Mouse (Mus musculus): ENCODE measurements around the gene Gtdc1. TPM values are rescaled to one million over a fixed set of nuclear protein-coding genes. Genes with fewer than 3 reads are reported as not detected.

Gtdc1 gene
- polyA plus RNA-seq, 1 experiment from 2014 or later = 19.0 TPM

DNA sequence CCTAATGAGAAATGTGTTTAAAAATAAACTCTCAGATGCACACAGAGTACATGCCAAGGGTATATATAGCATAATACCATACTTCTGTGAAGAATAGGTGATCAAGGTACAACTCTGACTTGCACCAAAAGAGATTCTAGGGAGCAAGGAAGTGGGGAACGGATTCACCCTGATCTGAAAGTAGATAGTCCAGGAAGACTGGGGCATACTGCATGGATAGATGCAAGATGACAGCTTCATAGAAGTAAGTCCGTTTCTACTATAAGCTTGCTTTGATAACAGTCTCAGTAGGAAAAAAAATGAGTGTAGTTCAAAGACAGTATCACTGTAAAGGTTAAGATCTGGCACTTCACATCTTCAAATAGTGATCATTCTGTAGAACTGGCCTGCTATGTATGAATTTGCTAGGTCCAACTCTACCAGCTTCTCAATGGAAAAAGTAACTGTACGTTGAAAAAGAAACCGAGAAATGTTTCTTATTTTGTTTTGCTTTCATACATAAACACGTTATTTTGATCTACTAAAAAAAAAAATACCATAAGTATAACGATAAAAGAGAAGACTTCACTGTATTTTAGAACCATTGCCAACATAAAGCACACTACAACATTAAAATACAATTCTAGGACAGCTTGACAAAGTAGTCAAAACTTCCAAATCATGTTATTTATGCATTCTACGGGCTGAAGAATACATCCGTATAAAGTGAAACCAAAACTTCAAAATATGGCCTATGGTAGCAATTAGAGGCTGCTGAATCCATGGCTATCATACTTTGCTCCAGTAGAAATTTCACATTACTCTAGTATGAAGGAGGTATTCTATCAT lies 4.2 kb downstream of the Gtdc1 start:
- Histone ChIP-seq H3K36me3 (no peaks in the 10 kb centered on the region), H3K4me3 (no peak overlapping the region), H3K9me3 (no peaks in the 10 kb centered on the region), H3K9ac (no peak overlapping the region), H3K27ac (no peak overlapping the region), H3K4me2 (no peak overlapping the region), H3K27me3 (no peaks in the 10 kb centered on the region), H3K4me1 (no peaks in the 10 kb centered on the region)
- no peak for ATAC-seq (ENCODE audit: insufficient number of reproducible peaks, insufficient read depth, low FRiP score, low TSS enrichment, low read depth)
- 79% methylated on average over 8 of the region's 8 CpGs for WGBS

DNA sequence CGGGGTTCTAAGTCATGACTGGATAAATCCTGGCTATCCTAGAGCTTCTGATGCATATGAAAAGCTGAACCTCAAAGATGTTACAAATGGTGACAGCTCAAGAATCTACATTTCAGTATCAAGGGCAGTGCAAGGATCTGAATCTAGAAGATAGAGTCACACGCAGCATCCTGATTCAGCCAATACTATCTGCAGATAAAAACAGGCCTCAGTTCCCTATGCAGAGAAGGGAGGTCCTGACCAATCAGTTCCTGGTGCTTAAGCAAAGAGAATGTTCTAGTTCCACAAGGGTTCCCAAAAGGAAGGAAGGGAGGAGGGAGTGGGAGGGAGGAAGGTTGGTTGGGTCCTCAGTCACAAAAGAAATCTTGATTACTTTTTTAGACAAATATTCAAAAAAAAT lies 5.0 kb downstream of the Gtdc1 start:
- Histone ChIP-seq H3K27me3 (no peaks in the 10 kb centered on the region), H3K4me3 (no peak overlapping the region), H3K9me3 (no peaks in the 10 kb centered on the region), H3K27ac (no peak overlapping the region), H3K4me1 (no peaks in the 10 kb centered on the region), H3K9ac (no peak overlapping the region), H3K36me3 (no peaks in the 10 kb centered on the region), H3K4me2 (no peak overlapping the region)
- WGBS = 95% methylated on average over 2 of the region's 2 CpGs
- no peak for ATAC-seq (ENCODE audit: insufficient number of reproducible peaks, insufficient read depth, low FRiP score, low TSS enrichment, low read depth)

- no peak for ATAC-seq (ENCODE audit: insufficient number of reproducible peaks, insufficient read depth, low FRiP score, low TSS enrichment, low read depth)
- Histone ChIP-seq H3K9ac (no peak overlapping the region), H3K4me3 (no peak overlapping the region), H3K4me1 (no peaks in the 10 kb centered on the region), H3K27me3 (no peaks in the 10 kb centered on the region), H3K36me3 (no peaks in the 10 kb centered on the region), H3K9me3 (no peaks in the 10 kb centered on the region), H3K27ac (no peak overlapping the region), H3K4me2 (no peak overlapping the region)
- 57% methylated on average over 3 of the region's 3 CpGs for WGBS
Measured at GRCm38 (mm10) chr2:44920471-44920870, 7.0 kb downstream of the Gtdc1 start.

DNA sequence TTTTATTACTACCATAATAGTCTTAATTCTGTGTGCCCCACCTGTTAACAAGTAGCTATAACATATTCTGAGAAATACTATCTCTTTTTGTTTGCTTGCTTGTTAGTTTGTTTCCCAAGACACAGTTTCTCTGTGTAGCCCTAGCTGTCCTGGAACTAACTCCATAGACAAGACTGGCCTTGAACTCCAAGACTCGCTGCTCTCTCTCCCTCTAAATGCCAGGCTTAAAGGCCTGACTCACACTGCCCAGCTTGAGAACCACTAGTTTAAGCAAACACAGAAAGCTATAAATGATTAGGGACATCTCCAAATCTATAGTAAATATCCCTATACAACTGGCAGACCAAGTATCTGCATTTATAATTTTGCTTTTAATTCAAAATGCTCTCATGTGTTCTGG lies 8.1 kb downstream of the Gtdc1 start:
- H3K4me2 ChIP-seq = no peak overlapping the region
- H3K9me3 ChIP-seq = no peaks in the 10 kb centered on the region
- H3K4me3 ChIP-seq = no peak overlapping the region
- H3K9ac ChIP-seq = no peak overlapping the region
- no peaks in the 10 kb centered on the region for H3K4me1 ChIP-seq
- no peaks in the 10 kb centered on the region for H3K27me3 ChIP-seq
- H3K36me3 ChIP-seq = no peaks in the 10 kb centered on the region
- 74% methylated on average over 1 of the region's 1 CpGs for WGBS
- no peak overlapping the region for H3K27ac ChIP-seq
- no peak for ATAC-seq (ENCODE audit: insufficient number of reproducible peaks, insufficient read depth, low FRiP score, low TSS enrichment, low read depth)

DNA sequence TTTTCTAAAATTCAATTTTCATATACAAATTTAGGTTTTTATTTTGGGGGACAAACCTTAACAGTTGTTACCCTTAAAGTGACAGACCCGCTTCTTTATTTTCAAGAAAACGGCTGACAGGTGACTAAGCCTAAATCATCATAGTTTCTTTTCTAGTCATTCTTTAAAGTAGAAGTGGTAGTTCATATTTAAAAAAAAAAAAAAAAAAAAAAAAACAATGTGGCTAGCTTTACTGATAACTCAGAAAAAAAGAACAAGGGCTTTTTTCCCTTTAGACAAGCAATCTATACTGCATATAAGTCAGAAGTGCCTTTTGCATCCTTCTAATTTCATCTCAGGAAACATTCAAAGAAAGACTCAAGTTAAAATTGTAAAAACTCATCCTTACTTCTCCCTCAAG lies 8.7 kb downstream of the Gtdc1 start:
- no peak for ATAC-seq (ENCODE audit: insufficient number of reproducible peaks, insufficient read depth, low FRiP score, low TSS enrichment, low read depth)
- no peaks in the 10 kb centered on the region for H3K27me3 ChIP-seq
- no peaks in the 10 kb centered on the region for H3K4me1 ChIP-seq
- H3K4me2 ChIP-seq = no peak overlapping the region
- no peak overlapping the region for H3K9ac ChIP-seq
- no peak overlapping the region for H3K27ac ChIP-seq
- WGBS = 97% methylated on average over 2 of the region's 2 CpGs
- no peaks in the 10 kb centered on the region for H3K9me3 ChIP-seq
- H3K4me3 ChIP-seq = no peak overlapping the region
- H3K36me3 ChIP-seq = no peaks in the 10 kb centered on the region

DNA sequence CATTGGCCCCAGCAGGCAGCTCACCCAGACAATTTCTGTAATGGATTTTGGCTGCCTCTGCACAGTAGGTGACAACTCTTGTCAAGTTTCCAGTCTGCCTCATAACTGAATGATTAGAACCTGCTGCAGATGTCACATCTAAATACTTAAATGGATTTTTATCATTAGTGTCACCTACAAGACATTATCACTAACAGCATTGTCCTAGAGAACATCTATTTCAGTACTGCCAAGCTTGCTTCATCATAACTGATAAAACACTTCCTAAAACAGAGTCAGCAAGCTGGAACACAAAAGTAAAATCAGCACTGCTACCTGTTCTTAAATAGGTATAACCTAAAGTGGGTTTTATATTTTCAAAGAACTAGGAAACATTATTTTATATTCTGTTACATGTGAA lies 11.2 kb downstream of the Gtdc1 start:
- no peaks in the 10 kb centered on the region for H3K4me1 ChIP-seq
- no peaks in the 10 kb centered on the region for H3K9me3 ChIP-seq
- no peaks in the 10 kb centered on the region for H3K36me3 ChIP-seq

DNA sequence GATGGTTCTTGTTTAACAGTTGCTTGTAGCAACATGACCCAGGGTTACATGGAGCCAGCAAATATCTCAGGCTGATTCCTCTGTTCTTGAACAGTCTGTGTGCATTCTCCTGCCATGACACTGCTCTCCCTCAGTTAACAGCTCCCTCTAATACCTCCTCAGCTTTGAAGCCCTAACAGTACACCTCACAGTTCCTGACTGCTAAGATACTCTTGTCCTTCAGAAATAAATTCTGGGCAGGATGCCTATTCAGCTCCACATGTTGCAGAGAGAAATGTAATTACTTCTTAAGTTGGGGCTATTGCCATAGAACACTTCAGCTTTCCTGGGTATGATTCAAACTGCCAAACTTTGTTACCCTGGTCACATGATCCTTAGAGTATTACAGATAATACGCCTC lies 29.7 kb downstream of the Gtdc1 start:
- H3K9me3 ChIP-seq = no peaks in the 10 kb centered on the region
- no peaks in the 10 kb centered on the region for H3K36me3 ChIP-seq
- H3K9ac ChIP-seq = no peak overlapping the region
- no peaks in the 10 kb centered on the region for H3K4me1 ChIP-seq
- no peak overlapping the region for H3K4me3 ChIP-seq
- H3K27ac ChIP-seq = no peak overlapping the region
- no peak overlapping the region for H3K4me2 ChIP-seq
- ATAC-seq (ENCODE audit: insufficient number of reproducible peaks, insufficient read depth, low FRiP score, low TSS enrichment, low read depth) = no peak
- WGBS = 87% methylated on average over 1 of the region's 1 CpGs
- H3K27me3 ChIP-seq = no peaks in the 10 kb centered on the region

More for the DNA sequence above, 11.2 kb downstream of the Gtdc1 start:
- no peaks in the 10 kb centered on the region for H3K27me3 ChIP-seq
- no peak overlapping the region for H3K9ac ChIP-seq
- no peak overlapping the region for H3K27ac ChIP-seq
- ATAC-seq (ENCODE audit: insufficient number of reproducible peaks, insufficient read depth, low FRiP score, low TSS enrichment, low read depth) = no peak
- no peak overlapping the region for H3K4me3 ChIP-seq
- H3K4me2 ChIP-seq = no peak overlapping the region

DNA sequence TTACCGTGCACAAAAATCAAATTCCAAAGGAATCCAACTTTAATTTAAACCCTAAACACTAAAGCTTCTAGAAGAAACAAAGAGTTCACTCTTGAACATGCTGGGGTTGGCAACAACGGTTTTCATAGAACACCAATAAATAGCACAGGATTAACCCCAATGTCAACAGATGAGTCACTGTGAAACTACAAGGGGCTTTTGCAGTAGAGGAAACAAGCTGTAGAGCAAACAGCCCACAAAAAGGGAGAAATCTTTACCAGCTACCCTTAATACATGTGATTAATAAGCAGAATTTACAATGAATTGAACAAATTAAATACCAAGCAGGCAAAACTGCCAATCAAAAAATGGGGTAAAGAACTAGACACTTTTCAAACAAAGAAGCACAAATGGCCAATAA lies 53.7 kb downstream of the Gtdc1 start:
- no peak for ATAC-seq (ENCODE audit: insufficient number of reproducible peaks, insufficient read depth, low FRiP score, low TSS enrichment, low read depth)
- Histone ChIP-seq H3K4me3 (no peak overlapping the region), H3K9me3 (no peaks in the 10 kb centered on the region), H3K4me2 (no peak overlapping the region), H3K9ac (no peak overlapping the region), H3K27ac (no peak overlapping the region), H3K27me3 (no peaks in the 10 kb centered on the region), H3K4me1 (no peaks in the 10 kb centered on the region), H3K36me3 (no peaks in the 10 kb centered on the region)
- 64% methylated on average over 2 of the region's 2 CpGs for WGBS

DNA sequence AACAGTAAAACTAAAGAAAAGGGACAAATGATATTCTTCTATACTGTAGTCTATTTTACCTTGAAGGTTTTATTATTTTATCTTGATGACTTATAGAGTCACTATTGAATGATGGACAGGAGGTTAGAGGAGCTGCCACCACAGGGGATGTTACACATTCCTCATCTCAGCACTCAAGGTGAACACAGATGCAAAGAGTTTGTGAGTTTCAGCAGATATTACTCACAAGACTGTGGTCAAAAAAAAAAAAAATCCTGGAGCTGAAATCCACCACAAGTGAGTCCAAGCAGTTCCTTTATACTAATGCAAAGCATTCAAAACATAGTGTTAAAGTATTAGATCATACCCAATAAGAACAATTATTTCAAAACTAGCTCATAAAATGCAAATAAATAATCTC lies 62.7 kb downstream of the Gtdc1 start:
- no peaks in the 10 kb centered on the region for H3K27me3 ChIP-seq
- H3K4me3 ChIP-seq = no peak overlapping the region
- no peak for ATAC-seq (ENCODE audit: insufficient number of reproducible peaks, insufficient read depth, low FRiP score, low TSS enrichment, low read depth)

GRCm38 (mm10) chr2:44854475-44854874 lies 73.0 kb downstream of the Gtdc1 start:
- Histone ChIP-seq H3K4me3 (no peak overlapping the region), H3K4me2 (no peak overlapping the region), H3K4me1 (no peaks in the 10 kb centered on the region), H3K9me3 (peaks cover 8% of the 10 kb centered on the region; the same call in 1 of the 2 replicates), H3K27ac (no peak overlapping the region), H3K9ac (no peak overlapping the region), H3K36me3 (peaks cover 5% of the 10 kb centered on the region), H3K27me3 (no peaks in the 10 kb centered on the region)
- 80% methylated on average over 2 of the region's 2 CpGs for WGBS
- ATAC-seq (ENCODE audit: insufficient number of reproducible peaks, insufficient read depth, low FRiP score, low TSS enrichment, low read depth) = no peak

More for the DNA sequence above, 62.7 kb downstream of the Gtdc1 start:
- no peak overlapping the region for H3K4me2 ChIP-seq
- H3K27ac ChIP-seq = no peak overlapping the region
- H3K4me1 ChIP-seq = no peaks in the 10 kb centered on the region
- no peaks in the 10 kb centered on the region for H3K36me3 ChIP-seq
- no peak overlapping the region for H3K9ac ChIP-seq
- H3K9me3 ChIP-seq = no peaks in the 10 kb centered on the region

DNA sequence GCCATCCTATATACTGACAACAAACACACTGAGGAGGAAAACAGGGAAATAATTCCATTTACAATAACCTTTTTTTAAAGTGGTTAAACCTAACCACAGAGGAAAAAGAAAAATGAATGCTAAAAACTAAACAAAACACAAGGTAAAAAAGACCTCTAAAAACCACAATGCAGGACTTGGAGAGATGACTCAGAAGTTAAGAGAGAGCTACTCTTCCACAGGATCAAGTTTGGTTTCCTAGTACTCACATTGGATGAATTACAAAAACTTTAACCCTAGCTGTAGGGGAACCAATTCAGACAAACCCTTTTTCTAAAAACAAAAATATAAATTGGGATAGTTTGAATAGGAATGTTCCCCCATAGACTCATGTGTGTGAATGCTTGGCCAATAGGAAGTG lies 77.8 kb downstream of the Gtdc1 start:
- ATAC-seq (ENCODE audit: insufficient number of reproducible peaks, insufficient read depth, low FRiP score, low TSS enrichment, low read depth) = no peak
- Histone ChIP-seq H3K4me3 (no peak overlapping the region), H3K9me3 (peaks cover 8% of the 10 kb centered on the region; the same call in 1 of the 2 replicates), H3K27me3 (no peaks in the 10 kb centered on the region), H3K4me1 (no peaks in the 10 kb centered on the region), H3K36me3 (peaks cover 5% of the 10 kb centered on the region), H3K9ac (no peak overlapping the region), H3K4me2 (no peak overlapping the region), H3K27ac (no peak overlapping the region)

DNA sequence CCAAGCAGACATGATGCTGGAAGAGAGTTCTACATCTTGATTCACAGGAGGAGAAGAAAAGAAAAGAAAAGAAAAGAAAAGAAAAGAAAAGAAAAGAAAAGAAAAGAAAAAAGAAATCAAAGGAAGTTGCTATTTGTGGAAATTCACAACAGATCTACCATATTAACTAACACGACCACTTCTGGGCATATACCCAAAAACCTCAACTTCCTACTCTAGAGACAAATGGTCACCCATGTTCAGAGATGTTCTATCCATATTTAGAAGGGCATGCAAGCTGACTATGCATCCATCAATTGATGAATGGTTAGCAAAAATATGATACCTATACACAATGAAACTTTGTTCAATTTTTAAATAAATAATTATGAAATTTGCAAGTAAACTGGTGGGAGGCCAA lies 79.3 kb downstream of the Gtdc1 start:
- peaks cover 8% of the 10 kb centered on the region; the same call in 1 of the 2 replicates for H3K9me3 ChIP-seq
- H3K27me3 ChIP-seq = no peaks in the 10 kb centered on the region
- H3K4me3 ChIP-seq = no peak overlapping the region
- H3K9ac ChIP-seq = no peak overlapping the region
- no peak overlapping the region for H3K27ac ChIP-seq
- ATAC-seq (ENCODE audit: insufficient number of reproducible peaks, insufficient read depth, low FRiP score, low TSS enrichment, low read depth) = no peak
- peaks cover 5% of the 10 kb centered on the region for H3K36me3 ChIP-seq
- WGBS = 78% methylated on average over 1 of the region's 1 CpGs
- no peaks in the 10 kb centered on the region for H3K4me1 ChIP-seq
- H3K4me2 ChIP-seq = no peak overlapping the region

Data from embryonic facial prominence, embryonic 13.5 days (tissue).